Mouse (Mus musculus) lung, postnatal 25 days (tissue): ENCODE measurements at regions not wholly inside any gene's neighbourhood (a gene's known extent, or its start where the extent isn't known, plus 50 kb on each side); places are given as distances from the start of the nearest gene placed in this dataset.
A peak's percentile ranks its signal among the peaks of the same experiment; 100 is the strongest.
"Not testable (repeated sequence)": the region's sequence is repeated elsewhere in the genome, so short reads cannot be mapped to it uniquely, and the experiment has no call there.

ENCODE experiments used
- DNase-seq: peaks from one replicate; pipeline ENCODE4 v3.0.0; 2022; ENCODE audit warnings: low spot score

GRCm38 (mm10) chr14:87612871-87613270 lies 196.4 kb downstream of the Tdrd3 start:
- DNase-seq: no peak

GRCm38 (mm10) chr14:87619368-87620035 lies 203.1 kb downstream of the Tdrd3 start:
- no peak for DNase-seq

GRCm38 (mm10) chr14:87631078-87631813 lies 214.8 kb downstream of the Tdrd3 start:
- no peak for DNase-seq

GRCm38 (mm10) chr14:87634596-87634995 lies 218.2 kb downstream of the Tdrd3 start:
- DNase-seq: no peak

GRCm38 (mm10) chr14:87637131-87637530 lies 220.7 kb downstream of the Tdrd3 start:
- DNase-seq: peak; percentile 8

- DNase-seq: no peak
These were observed 251.5 kb downstream of the Tdrd3 start for GRCm38 (mm10) chr14:87667910-87668309.

GRCm38 (mm10) chr14:87669496-87669895 lies 253.1 kb downstream of the Tdrd3 start:
- no peak for DNase-seq

- DNase-seq: no peak
These were observed 264.3 kb downstream of the Tdrd3 start for GRCm38 (mm10) chr14:87680788-87681187.

GRCm38 (mm10) chr14:87683091-87683806 lies 266.8 kb downstream of the Tdrd3 start:
- not testable (repeated sequence) for DNase-seq

GRCm38 (mm10) chr14:87689866-87690265 lies 273.4 kb downstream of the Tdrd3 start:
- DNase-seq: no peak

- no peak for DNase-seq
These were observed 320.0 kb downstream of the Tdrd3 start for GRCm38 (mm10) chr14:87736456-87736855.

- DNase-seq: no peak
These were observed 329.1 kb downstream of the Tdrd3 start for GRCm38 (mm10) chr14:87745524-87745923.

GRCm38 (mm10) chr14:87746011-87746410 lies 329.6 kb downstream of the Tdrd3 start:
- no peak for DNase-seq

- no peak for DNase-seq
These were observed 332.6 kb downstream of the Tdrd3 start for GRCm38 (mm10) chr14:87749068-87749467.

- no peak for DNase-seq
These were observed 333.3 kb downstream of the Tdrd3 start for GRCm38 (mm10) chr14:87749762-87750161.

GRCm38 (mm10) chr14:87750665-87751170 lies 334.3 kb downstream of the Tdrd3 start:
- no peak for DNase-seq

GRCm38 (mm10) chr14:87754744-87755143 lies 338.3 kb downstream of the Tdrd3 start:
- DNase-seq: no peak

GRCm38 (mm10) chr14:87775332-87775890 lies 359.0 kb downstream of the Tdrd3 start:
- no peak for DNase-seq

GRCm38 (mm10) chr14:87799803-87800202 lies 383.4 kb downstream of the Tdrd3 start:
- DNase-seq: no peak

GRCm38 (mm10) chr14:87809664-87810063 lies 393.2 kb downstream of the Tdrd3 start:
- not testable (repeated sequence) for DNase-seq

- DNase-seq: no peak
These were observed 427.7 kb downstream of the Tdrd3 start for GRCm38 (mm10) chr14:87844120-87844519.

GRCm38 (mm10) chr14:87861486-87861885 lies 445.0 kb downstream of the Tdrd3 start:
- DNase-seq: no peak
